Mouse (Mus musculus) kidney, adult 9 months (tissue): Measurements from ENCODE around the gene Krt35.

ENCODE experiments used
- DNase-seq: peaks from one replicate; pipeline ENCODE4 v3.0.0; 2022

Krt35 gene

DNA sequence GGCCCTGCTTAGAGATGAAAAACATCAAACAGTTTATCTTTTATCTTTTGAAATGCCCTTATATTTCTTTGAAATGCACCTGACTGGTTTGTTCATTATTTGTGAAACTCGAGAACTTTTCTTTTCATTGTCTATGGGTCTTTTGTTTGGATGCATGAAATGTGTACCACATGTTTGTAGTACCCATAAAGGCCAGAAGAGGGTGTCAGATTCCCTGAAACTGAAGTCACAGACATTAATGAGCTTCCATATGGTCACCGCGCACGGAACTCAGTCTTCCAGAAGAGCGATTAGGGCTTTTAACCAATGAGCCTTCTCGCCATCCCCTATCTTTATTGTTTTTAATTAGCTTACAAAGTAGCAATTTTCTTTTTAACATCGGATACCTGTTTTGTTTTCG, 37.2 kb downstream of the Krt35 start:
- peak; percentile 5 for DNase-seq

DNA sequence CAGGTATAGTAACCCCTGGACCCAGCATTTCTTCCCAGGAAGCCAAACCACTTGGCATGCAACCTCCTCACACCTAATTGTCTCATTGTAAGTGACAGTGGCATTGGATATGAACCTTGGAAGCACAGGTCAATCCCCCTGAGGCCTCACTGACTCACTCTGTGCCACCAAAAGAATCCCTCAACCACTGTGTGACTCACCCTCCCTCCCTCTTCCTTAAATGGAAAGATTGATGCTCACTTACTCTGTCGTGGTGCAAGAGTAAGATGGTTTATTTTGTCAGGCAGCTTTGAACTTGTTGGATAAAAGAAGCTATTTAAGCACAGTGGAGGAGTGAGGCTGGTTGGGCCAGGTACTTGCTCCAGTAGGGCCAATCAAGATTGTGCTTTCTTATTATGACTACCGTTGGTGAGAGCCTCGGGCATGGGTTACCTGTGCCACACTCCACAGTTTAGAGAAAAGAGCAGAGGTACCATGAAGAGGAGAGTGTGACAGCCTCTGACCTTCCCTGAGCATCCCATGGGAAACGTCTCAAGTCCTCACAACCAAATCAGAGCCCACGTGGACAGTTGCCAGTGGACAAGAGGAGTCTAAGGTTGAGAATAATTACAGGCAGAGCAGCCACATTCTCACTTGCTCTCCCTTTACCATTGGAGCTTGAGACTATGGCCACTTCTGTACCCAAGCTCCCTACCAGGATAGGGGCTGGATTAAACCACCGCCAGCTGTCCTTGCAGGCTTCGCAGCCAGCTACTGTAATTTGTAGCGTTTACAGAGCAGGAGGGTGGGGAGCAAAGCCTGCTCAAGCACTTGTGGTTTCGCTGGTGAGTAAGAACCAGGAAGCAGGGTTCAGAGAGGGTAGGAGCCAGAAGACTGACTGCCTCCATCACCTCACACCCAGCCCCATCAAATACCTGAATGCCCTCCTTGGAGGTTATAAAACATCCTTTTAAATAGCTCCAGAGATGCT, 40.1 kb downstream of the Krt35 start:
- no peak for DNase-seq

DNA sequence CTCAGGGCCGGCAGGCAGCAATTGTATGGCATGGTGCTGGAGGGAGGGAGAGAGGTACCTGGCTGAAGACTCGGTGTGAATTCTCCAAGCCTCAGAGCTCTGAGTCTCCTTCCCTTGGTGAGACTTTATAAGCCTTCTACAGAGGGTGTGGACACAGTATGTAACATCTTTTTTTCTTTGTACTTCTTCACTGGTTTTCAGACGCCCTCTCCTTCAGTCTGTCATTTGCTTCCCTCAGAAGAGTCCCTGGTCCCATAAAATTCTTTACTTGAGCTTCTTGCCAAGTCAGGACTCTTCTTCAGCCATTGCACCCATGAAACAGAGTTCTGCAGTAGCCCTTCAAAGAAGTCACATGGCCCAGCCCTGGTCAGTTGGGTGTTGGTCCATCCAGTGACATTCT, 45.6 kb downstream of the Krt35 start, which contains the start of gene Krt31:
Krt31 (minus strand) TSS at position 101 of the 400 bp plus-strand sequence.
- DNase-seq: no peak

DNA sequence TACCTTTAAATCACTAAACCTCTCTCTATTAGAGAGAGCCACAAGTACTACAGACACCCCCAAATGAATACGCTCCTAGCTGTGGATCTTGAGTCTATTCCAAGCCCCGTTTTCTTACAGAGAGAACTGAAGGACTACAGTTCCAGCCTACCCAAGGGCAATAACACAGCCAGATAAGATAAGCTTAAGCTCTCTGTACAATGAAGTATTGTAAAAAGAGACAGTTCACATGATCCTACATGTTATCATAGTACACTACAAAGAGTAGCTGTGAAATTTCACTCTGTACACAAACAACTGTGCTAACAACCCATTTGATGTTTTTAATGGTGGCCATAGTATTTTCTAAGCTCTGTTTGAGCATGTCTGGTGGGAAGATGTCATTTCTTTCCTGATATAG, 48.8 kb downstream of the Krt35 start:
- DNase-seq: no peak

DNA sequence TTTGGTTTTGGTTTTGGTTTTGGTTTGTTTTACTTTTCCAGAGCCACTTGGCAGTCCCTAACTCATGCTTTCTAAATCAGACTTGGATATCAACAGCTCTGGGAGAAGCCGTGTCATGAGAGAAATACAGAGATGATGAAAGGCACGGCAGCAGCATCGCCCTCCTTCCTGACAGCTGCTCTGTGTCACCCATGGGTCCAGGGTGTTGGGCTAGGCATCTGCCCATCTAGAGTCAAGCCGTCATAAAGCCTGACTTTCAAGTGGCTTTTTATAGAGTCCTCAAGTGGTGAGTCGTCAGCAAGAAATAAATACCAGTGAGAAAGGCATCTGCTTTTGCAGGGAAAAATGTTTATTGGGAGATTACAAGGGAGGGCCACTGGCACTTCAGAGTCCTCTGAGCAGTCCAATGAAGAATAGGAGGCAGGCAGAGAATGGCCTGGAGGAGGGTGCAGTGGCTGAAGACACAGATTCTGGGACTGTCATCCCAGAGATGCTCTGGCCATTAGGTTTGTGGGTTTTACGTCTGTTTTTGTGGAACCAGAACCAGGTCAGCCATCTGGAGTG, 49.7 kb downstream of the Krt35 start:
- DNase-seq: no peak
